Mouse (Mus musculus): ENCODE results near the gene Rnf144b.
A peak's percentile ranks its signal among the peaks of the same experiment; 100 is the strongest.

Gene Rnf144b

GRCm38 (mm10) chr13:47122537-47123430 lies at the start of gene Rnf144b:
Gene Rnf144b (plus strand): TSS chr13:47122656.
- peak; percentile 35 to 46 for DNase-seq

GRCm38 (mm10) chr13:47076156-47076555 lies 46.3 kb upstream of the Rnf144b start:
- DNase-seq, result no peak

- DNase-seq, result no peak
Measured at GRCm38 (mm10) chr13:47077367-47077766, 45.1 kb upstream of the Rnf144b start.

GRCm38 (mm10) chr13:47078799-47079198 lies 43.7 kb upstream of the Rnf144b start:
- no peak for DNase-seq

- DNase-seq, result no peak
Measured at GRCm38 (mm10) chr13:47080905-47081505, 41.5 kb upstream of the Rnf144b start.

GRCm38 (mm10) chr13:47088433-47088832 lies 34.0 kb upstream of the Rnf144b start:
- no peak for DNase-seq

GRCm38 (mm10) chr13:47089271-47089670 lies 33.2 kb upstream of the Rnf144b start:
- no peak for DNase-seq

- DNase-seq, result no peak
Measured at GRCm38 (mm10) chr13:47093791-47094190, 28.7 kb upstream of the Rnf144b start.

GRCm38 (mm10) chr13:47096591-47096990 lies 25.9 kb upstream of the Rnf144b start:
- no peak for DNase-seq

- no peak for DNase-seq
Measured at GRCm38 (mm10) chr13:47099265-47099664, 23.2 kb upstream of the Rnf144b start.

GRCm38 (mm10) chr13:47100587-47100986 lies 21.9 kb upstream of the Rnf144b start:
- DNase-seq, result no peak

GRCm38 (mm10) chr13:47104146-47104545 lies 18.3 kb upstream of the Rnf144b start:
- no peak for DNase-seq

- peak; percentile 43 to 55 for DNase-seq
Measured at GRCm38 (mm10) chr13:47104856-47105541, 17.5 kb upstream of the Rnf144b start.

- peak; percentile 86 to 88 for DNase-seq
Measured at GRCm38 (mm10) chr13:47105711-47106579, 16.5 kb upstream of the Rnf144b start, which contains the start of gene Dek. Gene Dek (minus strand): TSS chr13:47106201.

- no peak for DNase-seq
Measured at GRCm38 (mm10) chr13:47106580-47106888, 15.9 kb upstream of the Rnf144b start.

GRCm38 (mm10) chr13:47109239-47109638 lies 13.2 kb upstream of the Rnf144b start:
- DNase-seq, result no peak

GRCm38 (mm10) chr13:47111185-47111584 lies 11.3 kb upstream of the Rnf144b start:
- no peak for DNase-seq

- no peak for DNase-seq
Measured at GRCm38 (mm10) chr13:47112056-47112455, 10.4 kb upstream of the Rnf144b start.

GRCm38 (mm10) chr13:47112924-47113323 lies 9.5 kb upstream of the Rnf144b start:
- DNase-seq, result no peak

- no peak for DNase-seq
Measured at GRCm38 (mm10) chr13:47116000-47116399, 6.5 kb upstream of the Rnf144b start.

GRCm38 (mm10) chr13:47121333-47121889 lies 1.0 kb upstream of the Rnf144b start:
- peak; percentile 65 to 68 for DNase-seq

GRCm38 (mm10) chr13:47124449-47124848 lies 2.0 kb downstream of the Rnf144b start:
- no peak for DNase-seq
